Mouse (Mus musculus) liver, embryonic 12.5 days (tissue): ENCODE data around the gene Cyp27b1. TPM values are rescaled to one million over a fixed set of nuclear protein-coding genes. Genes with fewer than 3 reads are reported as not detected.

Source experiments
- microRNA counts: library from miRNA; unstranded; fragments of <30 nt; microRNA quantifications from one replicate; lab custom pipeline; 2017
- microRNA-seq: library from miRNA; unstranded; fragments of <30 nt; microRNA quantifications from one replicate; pipeline ENCODE4, GENCODE M21; 2017
- polyA plus RNA-seq: library from polyadenylated mRNA; unstranded; fragments of >200 nt; fragmentation: Nextera tagmentation; extraction: Ambion mirVana; gene quantifications from 2 replicates; pipeline ENCODE4 v1.2.1, GENCODE M21; 2016

Cyp27b1 gene
- polyA plus RNA-seq, 1 experiment from 2014 or later: 0.10 TPM

MicroRNAs encoded within 50 kb of the gene (microRNA counts, 519-probe panel; counts per million panel counts)
- microRNA mmu-miR-546 (lab: Ali Mortazavi, UCI): 582 counts per million, percentile 70 among the panel's probes with 10 or more counts

Small RNA genes within 50 kb of the gene (microRNA-seq; reads per million reads assigned to microRNA genes)
- not detected for gene Mir546

Other genes starting within 250 kb of the Cyp27b1 start
- 13.9 and 14.4 TPM in 2 replicates for gene Atp23, start 146.9 kb upstream of the Cyp27b1 start, polyA plus RNA-seq
- gene Ctdsp2, start 69.5 kb upstream of the Cyp27b1 start, polyA plus RNA-seq: 22.2 and 24.0 TPM in 2 replicates
- 0.18 and 0.19 TPM in 2 replicates for gene Avil, start 47.5 kb upstream of the Cyp27b1 start, polyA plus RNA-seq
- gene Tsfm, start 17.4 kb upstream of the Cyp27b1 start, polyA plus RNA-seq: 72.3 and 75.5 TPM in 2 replicates
- gene Mettl1, start 6.8 kb upstream of the Cyp27b1 start, polyA plus RNA-seq: 33.6 and 35.6 TPM in 2 replicates
- 0.13 and 0.29 TPM in 2 replicates for gene Eef1akmt3, start 6.7 kb upstream of the Cyp27b1 start, polyA plus RNA-seq
- gene March9, start 11.9 kb downstream of the Cyp27b1 start, polyA plus RNA-seq: 0.06 and 0.20 TPM in 2 replicates
- 766 and 777 TPM in 2 replicates for gene Cdk4, start 15.3 kb downstream of the Cyp27b1 start, polyA plus RNA-seq
- 75.2 and 81.9 TPM in 2 replicates for gene Tspan31, start 22.0 kb downstream of the Cyp27b1 start, polyA plus RNA-seq
- 0.92 and 1.6 TPM in 2 replicates for gene Agap2, start 27.0 kb downstream of the Cyp27b1 start, polyA plus RNA-seq
- gene Os9, start 72.9 kb downstream of the Cyp27b1 start, polyA plus RNA-seq: 49.5 and 51.4 TPM in 2 replicates
- gene B4galnt1, start 117.0 kb downstream of the Cyp27b1 start, polyA plus RNA-seq: 12.6 TPM in 2 replicates
- 3.0 and 3.6 TPM in 2 replicates for gene Slc26a10, start 132.4 kb downstream of the Cyp27b1 start, polyA plus RNA-seq
- 14.3 and 17.4 TPM in 2 replicates for gene Arhgef25, start 141.8 kb downstream of the Cyp27b1 start, polyA plus RNA-seq
- 33.2 and 36.9 TPM in 2 replicates for gene Dtx3, start 147.5 kb downstream of the Cyp27b1 start, polyA plus RNA-seq
- 44.7 and 50.0 TPM in 2 replicates for gene Pip4k2c, start 163.3 kb downstream of the Cyp27b1 start, polyA plus RNA-seq
- 0.08 and 0.12 TPM in 2 replicates for gene Kif5a, start 215.1 kb downstream of the Cyp27b1 start, polyA plus RNA-seq
- 95.5 and 96.1 TPM in 2 replicates for gene Dctn2, start 218.1 kb downstream of the Cyp27b1 start, polyA plus RNA-seq
- 8.5 and 9.8 TPM in 2 replicates for gene Mbd6, start 240.8 kb downstream of the Cyp27b1 start, polyA plus RNA-seq